Mouse (Mus musculus) embryonic facial prominence, embryonic 11.5 days (tissue): Measurements from ENCODE around the gene Ildr1. TPM values are rescaled to one million over a fixed set of nuclear protein-coding genes. Genes with fewer than 3 reads are reported as not detected.

ENCODE experiments used
- ATAC-seq: fragments of 200-750 bp; cut with Nextera tagmentation; replicated peaks from 2 replicates; pipeline ENCODE4 v1.8.0; 2017; ENCODE audit warnings: low read depth; ENCODE audit not compliant: insufficient number of reproducible peaks, low FRiP score, low TSS enrichment
- DNase-seq: peaks from one replicate; pipeline ENCODE4 v3.0.0-alpha.2; 2015; ENCODE audit warnings: low spot score
- H3K27ac ChIP-seq: fragments of 300-500 bp; sonication (generic); replicated peaks from 2 replicates; pipeline ENCODE4 v1.5.1; 2014; ENCODE audit warnings: mild to moderate bottlenecking, low read depth, low read length, control low read depth
- H3K27me3 ChIP-seq: fragments of 300-500 bp; sonication (generic); 2 replicates; pipeline ENCODE4 v1.6.1; 2014; ENCODE audit warnings: mild to moderate bottlenecking, low read length, moderate library complexity, mixed read lengths; ENCODE audit not compliant: control insufficient read depth, insufficient read depth
- H3K36me3 ChIP-seq: fragments of 300-500 bp; sonication (generic); replicated peaks from 2 replicates; pipeline ENCODE4 v1.6.1; 2014; ENCODE audit warnings: low read depth, mild to moderate bottlenecking, low read length, moderate library complexity, mixed read lengths; ENCODE audit not compliant: control insufficient read depth, insufficient read depth
- H3K4me1 ChIP-seq: fragments of 300-500 bp; sonication (generic); 2 replicates; pipeline ENCODE4 v1.6.1; 2014; ENCODE audit warnings: low read length, mixed read lengths; ENCODE audit not compliant: control insufficient read depth, insufficient read depth
- H3K4me2 ChIP-seq: fragments of 300-500 bp; sonication (generic); 2 replicates; pipeline ENCODE4 v1.6.1; 2014; ENCODE audit warnings: low read depth, mild to moderate bottlenecking, control low read depth, low read length, moderate library complexity
- H3K4me3 ChIP-seq: fragments of 300-500 bp; sonication (generic); 2 replicates; pipeline ENCODE4 v1.5.1; 2014; ENCODE audit warnings: low read depth, low read length, control low read depth
- H3K9ac ChIP-seq: fragments of 300-500 bp; sonication (generic); replicated peaks from 2 replicates; pipeline ENCODE4 v1.6.1; 2014; ENCODE audit warnings: mild to moderate bottlenecking, control low read depth, low read length
- H3K9me3 ChIP-seq: fragments of 300-500 bp; sonication (generic); replicated peaks from 2 replicates; pipeline ENCODE4 v1.6.1; 2016; ENCODE audit warnings: mild to moderate bottlenecking, low read length, inconsistent platforms, mixed read lengths; ENCODE audit not compliant: control insufficient read depth
- WGBS: fragments of 180-500 bp; shearing (Covaris S2); extraction: QIAGEN DNeasy Blood & Tissue Kit; methylation state at CpG from one replicate; pipeline ENCODE4 v1.1.7; 2014; 5-methylcytosine and 5-hydroxymethylcytosine counted together
- polyA plus RNA-seq: library from polyadenylated mRNA; unstranded; fragments of >200 nt; fragmentation: Nextera tagmentation; extraction: Ambion mirVana; gene quantifications from 2 replicates; pipeline ENCODE4 v1.2.1, GENCODE M21; 2014

Gene Ildr1
- polyA plus RNA-seq, 1 experiment from 2014 or later, result 0.88 TPM

DNA sequence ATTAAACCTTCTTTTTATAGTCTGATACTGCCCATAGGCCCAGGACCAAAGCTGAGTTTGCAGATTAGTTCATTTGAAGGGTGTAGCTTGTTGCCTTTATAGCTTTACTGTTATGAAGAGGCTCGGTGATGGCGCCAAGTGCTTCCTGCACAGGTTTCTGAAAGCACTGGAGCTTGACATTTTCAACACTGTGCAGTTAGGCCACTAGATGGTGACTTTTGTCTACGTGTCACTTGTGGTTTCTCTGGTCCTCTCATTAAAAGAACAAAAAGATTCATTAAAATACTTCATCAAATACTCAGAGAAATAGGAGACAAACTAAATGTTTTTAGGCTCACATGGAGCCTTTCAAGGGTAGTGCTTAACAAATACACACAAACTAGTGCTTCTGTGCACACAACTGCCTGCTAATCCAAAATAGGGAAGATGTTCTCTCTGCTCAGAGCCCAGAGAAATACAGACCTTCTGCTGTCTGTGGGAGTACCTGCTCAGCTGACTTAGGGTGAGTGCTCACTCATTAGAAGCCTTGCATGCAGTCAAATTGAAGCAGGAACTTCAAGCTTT is 30.2 kb downstream of the Ildr1 start:
- DNase-seq (peak; percentile 5), ATAC-seq (no peak)
- H3K4me2 ChIP-seq, result no peak overlapping the region
- H3K27me3 ChIP-seq, result no peaks in the 10 kb centered on the region
- WGBS, result 73% methylated on average over 3 of the region's 3 CpGs
- H3K4me3 ChIP-seq, result no peak overlapping the region
- no peak overlapping the region for H3K27ac ChIP-seq
- no peaks in the 10 kb centered on the region for H3K9me3 ChIP-seq
- H3K4me1 ChIP-seq, result no peaks in the 10 kb centered on the region
- no peaks in the 10 kb centered on the region for H3K36me3 ChIP-seq
- H3K9ac ChIP-seq, result no peak overlapping the region

DNA sequence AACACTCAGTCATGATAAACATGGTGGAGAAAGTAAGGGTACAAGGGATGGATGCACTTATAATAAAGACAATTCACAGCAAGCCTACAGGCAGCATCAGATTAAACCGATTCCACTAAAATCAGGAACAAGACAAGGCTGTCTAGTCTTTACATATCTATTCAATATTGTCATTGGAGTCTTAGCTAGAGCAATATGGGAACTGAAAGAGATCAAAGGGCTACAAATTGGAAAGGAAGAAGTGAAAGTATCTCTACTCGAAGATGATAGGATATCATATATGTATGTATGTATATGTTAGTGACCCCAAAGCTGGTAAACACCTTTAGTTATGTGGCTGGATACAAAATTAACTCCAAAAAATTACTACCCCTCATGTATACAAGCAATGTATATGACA is 35.2 kb downstream of the Ildr1 start:
- Histone ChIP-seq H3K4me3 (no peak overlapping the region), H3K27me3 (no peaks in the 10 kb centered on the region), H3K4me1 (no peaks in the 10 kb centered on the region), H3K36me3 (no peaks in the 10 kb centered on the region), H3K27ac (no peak overlapping the region), H3K4me2 (no peak overlapping the region), H3K9ac (no peak overlapping the region), H3K9me3 (no peaks in the 10 kb centered on the region)
- no peak for ATAC-seq
- WGBS, result 88% methylated on average over 2 of the region's 2 CpGs
- DNase-seq, result no peak

DNA sequence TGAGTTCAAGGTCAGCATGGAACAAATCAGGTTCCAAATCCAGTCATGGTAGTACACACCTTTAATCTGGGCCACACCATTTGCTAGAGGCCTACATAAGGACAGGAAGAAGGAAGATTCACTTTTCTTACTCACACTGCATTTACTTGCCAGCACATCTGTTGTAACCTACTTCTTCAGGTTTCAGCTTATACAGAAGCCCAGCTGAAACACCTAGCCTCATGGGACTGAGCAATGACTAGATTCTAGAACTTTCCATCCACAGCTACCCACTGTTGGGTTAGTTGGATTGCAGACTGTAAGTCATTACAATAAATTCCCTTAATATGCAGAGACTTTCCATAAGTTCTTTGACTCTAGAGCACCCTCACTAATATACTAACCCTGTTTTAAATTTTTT is 38.8 kb downstream of the Ildr1 start:
- ATAC-seq (no peak), DNase-seq (no peak)
- no peak overlapping the region for H3K4me3 ChIP-seq
- H3K9me3 ChIP-seq, result no peaks in the 10 kb centered on the region
- H3K4me2 ChIP-seq, result no peak overlapping the region
- no peaks in the 10 kb centered on the region for H3K27me3 ChIP-seq
- no peak overlapping the region for H3K27ac ChIP-seq
- no peaks in the 10 kb centered on the region for H3K4me1 ChIP-seq
- no peak overlapping the region for H3K9ac ChIP-seq
- H3K36me3 ChIP-seq, result no peaks in the 10 kb centered on the region

DNA sequence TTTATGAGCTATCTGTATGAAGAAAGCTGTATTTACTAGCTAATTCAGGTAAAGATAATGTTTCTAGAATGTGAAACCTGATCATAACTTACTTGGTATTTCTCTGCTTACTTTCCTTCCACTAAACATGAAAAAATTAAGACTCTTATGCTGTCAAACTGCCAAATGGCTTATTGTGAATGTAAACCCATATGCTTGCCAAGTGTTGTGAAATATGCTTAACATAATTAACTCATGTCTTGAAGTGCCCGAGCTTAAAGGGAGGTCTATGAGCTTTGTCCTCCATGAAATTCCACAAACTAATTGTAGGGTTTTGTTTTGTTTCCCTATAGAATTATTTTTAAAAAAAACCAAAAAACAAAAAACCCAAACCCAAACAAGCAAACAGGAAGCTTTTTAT is 40.0 kb downstream of the Ildr1 start:
- 71% methylated on average over 1 of the region's 1 CpGs for WGBS
- H3K9me3 ChIP-seq, result no peaks in the 10 kb centered on the region
- no peak for ATAC-seq
- H3K27me3 ChIP-seq, result no peaks in the 10 kb centered on the region
- H3K4me3 ChIP-seq, result no peak overlapping the region
- no peak overlapping the region for H3K9ac ChIP-seq
- DNase-seq, result no peak
- no peaks in the 10 kb centered on the region for H3K36me3 ChIP-seq
- H3K27ac ChIP-seq, result no peak overlapping the region
- H3K4me1 ChIP-seq, result no peaks in the 10 kb centered on the region
- H3K4me2 ChIP-seq, result no peak overlapping the region

DNA sequence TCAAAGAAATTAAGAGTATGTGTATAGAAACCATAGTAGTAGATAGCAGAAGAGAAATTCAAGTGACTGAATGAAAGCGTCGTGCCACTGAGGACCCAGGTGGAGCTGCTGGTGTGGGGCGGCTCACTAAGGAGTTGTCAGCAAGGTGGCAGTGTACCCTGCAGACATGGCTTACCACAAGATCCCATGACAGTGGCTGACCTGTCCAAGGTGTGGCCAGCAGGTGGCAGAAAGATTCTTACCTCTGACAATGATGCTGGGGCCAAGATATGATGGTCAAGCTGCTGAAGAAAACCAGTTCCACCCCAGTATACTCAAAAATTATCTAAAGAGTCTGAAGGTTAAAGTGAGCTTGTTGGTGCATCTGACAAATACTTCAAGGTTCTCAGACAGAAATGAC is 41.6 kb downstream of the Ildr1 start:
- no peak for DNase-seq
- Histone ChIP-seq H3K9me3 (no peaks in the 10 kb centered on the region), H3K27ac (no peak overlapping the region), H3K4me1 (no peaks in the 10 kb centered on the region), H3K9ac (no peak overlapping the region), H3K27me3 (no peaks in the 10 kb centered on the region), H3K4me3 (no peak overlapping the region), H3K4me2 (no peak overlapping the region), H3K36me3 (no peaks in the 10 kb centered on the region)
- no peak for ATAC-seq
- WGBS, result 84% methylated on average over 3 of the region's 3 CpGs

DNA sequence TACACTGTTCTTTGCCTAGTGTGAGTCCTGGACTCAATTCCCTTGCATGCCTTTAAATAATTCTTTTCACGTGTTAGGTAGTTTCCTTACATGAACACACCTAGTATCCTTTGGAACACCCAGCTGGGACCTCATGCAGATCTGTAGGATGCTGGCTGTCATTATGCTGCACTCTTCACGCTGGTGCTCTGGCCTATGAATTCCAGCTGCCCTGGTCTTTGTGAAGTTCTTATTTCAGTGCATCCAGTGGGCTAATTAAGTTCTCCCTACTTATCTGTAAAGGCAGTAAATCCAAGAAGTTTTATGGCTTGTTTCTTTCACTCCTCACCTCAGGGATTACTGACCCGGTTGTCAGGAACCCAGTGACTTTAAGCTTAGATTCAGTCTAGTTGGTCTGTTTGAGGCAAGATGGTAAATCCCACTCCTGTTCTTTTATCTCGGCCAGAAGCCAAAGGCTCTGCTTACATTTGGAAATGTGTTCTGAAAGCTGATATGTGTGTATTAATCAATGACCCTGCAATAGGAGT is 45.7 kb downstream of the Ildr1 start:
- DNase-seq, result no peak
- no peak overlapping the region for H3K27ac ChIP-seq
- no peaks in the 10 kb centered on the region for H3K9me3 ChIP-seq
- no peaks in the 10 kb centered on the region for H3K36me3 ChIP-seq
- H3K4me2 ChIP-seq, result no peak overlapping the region
- no peak overlapping the region for H3K4me3 ChIP-seq
- H3K4me1 ChIP-seq, result no peaks in the 10 kb centered on the region
- no peak for ATAC-seq
- H3K27me3 ChIP-seq, result no peaks in the 10 kb centered on the region
- WGBS, result 49% methylated on average over 4 of the region's 4 CpGs
- no peak overlapping the region for H3K9ac ChIP-seq

DNA sequence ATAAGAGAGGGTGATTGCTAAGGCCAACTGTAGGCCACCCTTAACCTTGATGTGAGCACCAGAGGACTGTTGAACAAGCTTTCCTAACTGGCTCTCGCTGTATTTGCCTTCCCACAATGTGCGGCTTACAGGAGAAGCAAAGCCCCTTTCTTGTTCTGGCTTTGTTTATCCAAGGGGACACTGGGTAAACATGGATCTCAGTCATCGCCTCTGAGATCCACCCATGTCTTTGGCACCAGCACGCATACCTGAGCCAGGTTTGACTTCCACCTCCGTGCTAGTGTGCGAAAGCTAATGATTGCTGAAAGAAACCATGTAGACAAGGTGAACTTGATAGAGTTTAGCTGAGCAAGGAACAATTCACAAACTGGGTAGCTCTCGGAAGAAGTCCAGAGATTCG is 49.8 kb downstream of the Ildr1 start:
- Histone ChIP-seq H3K9ac (no peak overlapping the region), H3K4me1 (no peaks in the 10 kb centered on the region), H3K9me3 (no peaks in the 10 kb centered on the region), H3K36me3 (no peaks in the 10 kb centered on the region), H3K27ac (no peak overlapping the region), H3K27me3 (no peaks in the 10 kb centered on the region), H3K4me2 (no peak overlapping the region), H3K4me3 (no peak overlapping the region)
- 86% methylated on average over 8 of the region's 8 CpGs for WGBS
- ATAC-seq (no peak), DNase-seq (no peak)

DNA sequence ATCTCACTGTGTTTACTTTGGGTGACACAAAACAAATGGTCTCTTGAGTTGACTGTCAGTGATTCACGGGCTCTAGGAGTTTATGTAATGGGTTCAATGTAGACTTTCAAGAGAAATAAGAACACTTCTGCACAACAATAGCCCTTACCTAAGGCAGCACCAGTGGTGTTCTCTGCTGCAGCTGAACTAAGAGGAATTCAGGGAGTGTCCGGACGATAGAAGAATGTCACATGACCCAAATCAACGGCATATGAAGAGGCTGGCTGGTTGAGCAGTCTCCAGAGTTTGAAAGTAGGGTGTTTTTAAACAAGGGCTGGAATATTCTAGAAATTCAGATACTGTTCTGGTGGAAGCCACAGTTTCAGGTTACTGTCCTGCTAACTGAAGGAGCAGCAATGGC is 53.3 kb downstream of the Ildr1 start:
- H3K4me2 ChIP-seq, result no peak overlapping the region
- 78% methylated on average over 4 of the region's 4 CpGs for WGBS

More for the DNA sequence above, 53.3 kb downstream of the Ildr1 start:
- Histone ChIP-seq H3K9ac (no peak overlapping the region), H3K27ac (no peak overlapping the region), H3K27me3 (no peaks in the 10 kb centered on the region), H3K36me3 (no peaks in the 10 kb centered on the region), H3K4me3 (no peak overlapping the region), H3K9me3 (no peaks in the 10 kb centered on the region), H3K4me1 (no peaks in the 10 kb centered on the region)
- ATAC-seq (no peak), DNase-seq (no peak)
